ENCODE assay signal across 15 mouse cellular contexts in genomic region chr8:125843122-125843836, GRCm38 (mm10). TPM values are rescaled to one million over a fixed set of nuclear protein-coding genes. Genes with fewer than 3 reads are reported as not detected.
DNase-seq lines count a peak whose midpoint lies in the region; ATAC-seq lines count a peak whose summit lies in the region.
"Had no signal": no experiment of that assay in that cellular context is flagged by ENCODE, and none has a peak within 500 bp of the region (broad histone marks: within the 10 kb centered on the region; RNA-seq: fewer than 3 reads in every experiment).

No protein-coding gene starts in this region.

- H3K4me1 ChIP-seq in neural tube, embryonic 11.5 days (ENCODE audit: control insufficient read depth, insufficient read depth, low read length), result peaks cover 14% of the 10 kb centered on the region
- peaks cover 29% of the 10 kb centered on the region for H3K4me1 ChIP-seq in hindbrain, embryonic 15.5 days (replicated peaks)
- peaks cover 30% of the 10 kb centered on the region for H3K4me1 ChIP-seq in midbrain, embryonic 13.5 days (replicated peaks)
- H3K4me1 ChIP-seq in neural tube, embryonic 15.5 days, result peaks cover 40% of the 10 kb centered on the region

- 0 out of 2 replicates have a peak, but pooled peaks cover 2% of the 10 kb centered on the region for H3K27me3 ChIP-seq in neural tube, embryonic 11.5 days (ENCODE audit: control insufficient read depth, insufficient read depth, low read length)
- peaks cover 4% of the 10 kb centered on the region; the same call in 1 of the 2 replicates for H3K27me3 ChIP-seq in hindbrain, embryonic 15.5 days
- H3K27me3 ChIP-seq in midbrain, embryonic 13.5 days, result no peaks in the 10 kb centered on the region
- H3K27me3 ChIP-seq in neural tube, embryonic 15.5 days (replicated peaks), result peaks cover 3% of the 10 kb centered on the region; the same call in 1 of the 2 replicates

- WGBS in neural tube, embryonic 11.5 days, result 26% methylated on average over 15 of the region's 15 CpGs
- WGBS in hindbrain, embryonic 15.5 days, result 25% methylated on average over 15 of the region's 15 CpGs
- 21% methylated on average over 15 of the region's 15 CpGs for WGBS in midbrain, embryonic 13.5 days
- 15% methylated on average over 15 of the region's 15 CpGs for WGBS in neural tube, embryonic 15.5 days

- H3K9ac ChIP-seq in neural tube, embryonic 11.5 days (ENCODE audit: low read length), result peak overlapping the region; percentile 29; the same call in 1 of the 2 replicates
- H3K9ac ChIP-seq in hindbrain, embryonic 15.5 days, result no peak overlapping the region
- H3K9ac ChIP-seq in midbrain, embryonic 13.5 days (replicated peaks), result no peak overlapping the region
- no peak overlapping the region for H3K9ac ChIP-seq in neural tube, embryonic 15.5 days (replicated peaks)
- H3K9ac ChIP-seq: liver, embryonic 14.5 days had no signal

- DNase-seq in neural tube, embryonic 11.5 days (ENCODE audit: low spot score), result peak; percentile 35
- DNase-seq in neural tube, embryonic 10.5 days (ENCODE audit: extremely low spot score, low spot score), result no peak
- no peak for DNase-seq in adrenal gland, adult 8-10 months
- no peak for DNase-seq in urinary bladder, postnatal 36 days (ENCODE audit: low spot score in 2 of 2)
- DNase-seq in heart, adult 18-20 months, result no peak
- DNase-seq: cerebellum, adult 9-11 months; gastrocnemius, postnatal 14 days; kidney, adult 8-10 months; kidney, postnatal 4 days; thymus, postnatal 4 days had no signal

- no peaks in the 10 kb centered on the region for H3K36me3 ChIP-seq in neural tube, embryonic 11.5 days (ENCODE audit: control insufficient read depth, insufficient read depth, low read length)
- H3K36me3 ChIP-seq in hindbrain, embryonic 15.5 days, result 0 out of 2 replicates have a peak, but pooled peaks cover 3% of the 10 kb centered on the region
- no peaks in the 10 kb centered on the region for H3K36me3 ChIP-seq in midbrain, embryonic 13.5 days
- H3K36me3 ChIP-seq in neural tube, embryonic 15.5 days, result no peaks in the 10 kb centered on the region

- H3K9me3 ChIP-seq in neural tube, embryonic 11.5 days (ENCODE audit: control insufficient read depth, low read length), result no peaks in the 10 kb centered on the region
- H3K9me3 ChIP-seq in hindbrain, embryonic 15.5 days, result no peaks in the 10 kb centered on the region
- no peaks in the 10 kb centered on the region for H3K9me3 ChIP-seq in midbrain, embryonic 13.5 days
- no peaks in the 10 kb centered on the region for H3K9me3 ChIP-seq in neural tube, embryonic 15.5 days (replicated peaks)

- peak; percentile 66; the same call in 1 of the 2 replicates for ATAC-seq in neural tube, embryonic 11.5 days (ENCODE audit: insufficient read depth, low FRiP score, low TSS enrichment)
- ATAC-seq in hindbrain, embryonic 15.5 days (ENCODE audit: low FRiP score, low read depth), result peak; percentile 67; the same call in 1 of the 2 replicates
- ATAC-seq in midbrain, embryonic 13.5 days, result peak; percentile 51
- ATAC-seq in neural tube, embryonic 15.5 days (ENCODE audit: low FRiP score), result peak; percentile 60

- H3K4me2 ChIP-seq in neural tube, embryonic 11.5 days (ENCODE audit: low read depth), result no peak overlapping the region; the same call in 1 of the 2 replicates
- H3K4me2 ChIP-seq in hindbrain, embryonic 15.5 days, result no peak overlapping the region
- H3K4me2 ChIP-seq in midbrain, embryonic 13.5 days (replicated peaks), result no peak overlapping the region; the same call in 1 of the 2 replicates
- H3K4me2 ChIP-seq in neural tube, embryonic 15.5 days, result no peak overlapping the region; the same call in 1 of the 2 replicates

- H3K4me3 ChIP-seq in neural tube, embryonic 11.5 days (ENCODE audit: low read depth, low read length), result no peak overlapping the region
- H3K4me3 ChIP-seq in hindbrain, embryonic 15.5 days, result no peak overlapping the region
- H3K4me3 ChIP-seq in midbrain, embryonic 13.5 days (replicated peaks), result no peak overlapping the region
- H3K4me3 ChIP-seq in neural tube, embryonic 15.5 days (replicated peaks), result no peak overlapping the region

- no peak overlapping the region for H3K27ac ChIP-seq in neural tube, embryonic 11.5 days (ENCODE audit: low read depth, low read length)
- H3K27ac ChIP-seq in hindbrain, embryonic 15.5 days (replicated peaks), result 0 out of 2 replicates have a peak overlapping the region, but pooled peaks have one; percentile 22
- H3K27ac ChIP-seq in midbrain, embryonic 13.5 days, result peak overlapping the region; percentile 56
- peak overlapping the region; percentile 63 for H3K27ac ChIP-seq in neural tube, embryonic 15.5 days (replicated peaks)
- H3K27ac ChIP-seq: liver, embryonic 14.5 days had no signal

RNA-seq across cellular contexts. Expression of gene Pcnx2, which starts 54.8 kb away (rescaled TPM):
- 0.37 and 0.65 TPM in 2 replicates for polyA plus RNA-seq in neural tube, embryonic 11.5 days (2014; fragmentation: Nextera tagmentation; extraction: Ambion mirVana)
- polyA plus RNA-seq in hindbrain, embryonic 15.5 days (2015; fragmentation: Nextera tagmentation; extraction: Ambion mirVana), result 4.5 and 5.2 TPM in 2 replicates
- 3.6 and 3.8 TPM in 2 replicates for polyA plus RNA-seq in midbrain, embryonic 13.5 days (2015; fragmentation: Nextera tagmentation; extraction: Ambion mirVana)
- polyA plus RNA-seq in neural tube, embryonic 15.5 days (2015; fragmentation: Nextera tagmentation; extraction: Ambion mirVana), result 3.6 and 4.8 TPM in 2 replicates
- under 1 TPM; 0.29 to 0.77 (median 0.63) TPM for total RNA-seq in adrenal gland, adult 8-10 months (2022)
- total RNA-seq in heart, adult 18-20 months (2021), result under 1 TPM; 0.50 to 0.80 TPM
- total RNA-seq: megakaryocyte progenitor cell, adult 5-6 weeks had no signal
